Mouse (Mus musculus) G1E (cell line): ENCODE measurements around the gene Ctsf.

ENCODE experiments used
- CTCF ChIP-seq: IDR thresholded peaks from 2 replicates; pipeline ENCODE4 v1.5.1; 2012; ENCODE audit warnings: low read depth, low read length, inconsistent platforms, mixed read lengths
- GATA1 ChIP-seq: IDR thresholded peaks from 2 replicates; pipeline ENCODE4 v1.6.1; 2012; ENCODE audit warnings: borderline replicate concordance, low read length, inconsistent platforms, mixed read lengths
- POLR2AphosphoS5 ChIP-seq: IDR thresholded peaks from 2 replicates; pipeline ENCODE4 v1.6.1; 2012; ENCODE audit warnings: low read depth, low read length, inconsistent platforms; ENCODE audit not compliant: insufficient replicate concordance
- TAL1 ChIP-seq: conservative IDR thresholded peaks from 2 replicates; pipeline ENCODE4 v1.6.1; 2012; ENCODE audit warnings: low read depth, low read length, inconsistent platforms, mixed read lengths

DNA sequence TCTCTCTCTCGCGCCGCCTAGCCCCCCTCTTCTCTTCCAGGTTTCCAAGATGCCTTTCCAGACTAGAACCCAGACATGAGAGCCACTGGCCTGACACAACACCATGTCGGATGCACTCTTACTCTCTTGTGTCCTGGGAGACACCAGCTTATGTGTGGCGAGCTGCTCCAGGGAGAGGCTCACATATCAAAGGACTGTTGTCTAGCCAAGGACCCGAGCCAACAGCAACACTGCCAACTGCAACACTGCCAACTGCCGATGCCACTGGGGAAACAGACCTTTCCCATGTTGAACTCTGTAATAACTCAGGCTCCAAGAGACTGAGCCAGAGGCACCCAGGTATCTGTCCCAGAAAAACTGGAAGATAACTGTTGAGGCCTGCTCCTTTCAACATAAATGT lies 25.8 kb upstream of the Ctsf start:
- TF ChIP-seq CTCF (no peak), POLR2AphosphoS5 (no peak), GATA1 (no peak), TAL1 (no peak)
